Mouse (Mus musculus) G1E (cell line): ENCODE data around the gene C1ql1.

Experiments used
- CTCF ChIP-seq: IDR thresholded peaks from 2 replicates; pipeline ENCODE4 v1.5.1; 2012; ENCODE audit warnings: low read depth, low read length, inconsistent platforms, mixed read lengths
- GATA1 ChIP-seq: IDR thresholded peaks from 2 replicates; pipeline ENCODE4 v1.6.1; 2012; ENCODE audit warnings: borderline replicate concordance, low read length, inconsistent platforms, mixed read lengths
- GATA2 ChIP-seq: IDR thresholded peaks from 2 replicates; pipeline ENCODE4 v1.6.1; 2012; ENCODE audit warnings: low read depth, low read length, inconsistent platforms, borderline replicate concordance
- TAL1 ChIP-seq: conservative IDR thresholded peaks from 2 replicates; pipeline ENCODE4 v1.6.1; 2012; ENCODE audit warnings: low read depth, low read length, inconsistent platforms, mixed read lengths

- no peak for TF ChIP-seq TAL1
- TF ChIP-seq CTCF, result no peak
- no peak for TF ChIP-seq GATA1
- no peak for TF ChIP-seq GATA2
These were observed 31.1 kb downstream of the C1ql1 start for GRCm38 (mm10) chr11:102915380-102915779.
